Mouse (Mus musculus) kidney, adult 2 months (tissue): ENCODE data around the gene Hs6st1. TPM values are rescaled to one million over a fixed set of nuclear protein-coding genes. Genes with fewer than 3 reads are reported as not detected.

Experiments
- DNase-seq: peaks from one replicate; pipeline ENCODE4 v3.0.0; 2021
- H3K27ac ChIP-seq: fragments of 200-500 bp; 2 replicates; pipeline ENCODE4 v1.5.1; 2012; ENCODE audit warnings: low read depth, low read length, control low read depth, inconsistent platforms; ENCODE audit not compliant: insufficient read depth
- H3K27me3 ChIP-seq: fragments of 200-500 bp; replicated peaks from 2 replicates; pipeline ENCODE4 v1.6.1; 2012; ENCODE audit warnings: mild to moderate bottlenecking, moderate library complexity, low read length, inconsistent platforms; ENCODE audit not compliant: control insufficient read depth, insufficient read depth
- H3K36me3 ChIP-seq: fragments of 200-500 bp; 2 replicates; pipeline ENCODE4 v1.6.1; 2012; ENCODE audit warnings: mild to moderate bottlenecking, moderate library complexity, low read length, inconsistent platforms; ENCODE audit not compliant: control insufficient read depth, insufficient read depth
- H3K4me1 ChIP-seq: fragments of 200-500 bp; 2 replicates; pipeline ENCODE4 v1.6.1; 2011; ENCODE audit warnings: low read length; ENCODE audit not compliant: control insufficient read depth, insufficient read depth
- H3K4me3 ChIP-seq: fragments of 200-500 bp; 2 replicates; pipeline ENCODE4 v1.5.1; 2011; ENCODE audit warnings: mild to moderate bottlenecking, low read depth, low read length, control low read depth; ENCODE audit not compliant: insufficient read depth
- CTCF ChIP-seq: fragments of 200-500 bp; conservative IDR thresholded peaks from 2 replicates; pipeline ENCODE4 v1.5.1; 2011; ENCODE audit warnings: low read depth, mild to moderate bottlenecking, control low read depth, low read length, moderate library complexity, mixed read lengths; ENCODE audit not compliant: insufficient read depth, insufficient read length
- POLR2A ChIP-seq: fragments of 200-500 bp; IDR thresholded peaks from one replicate; pipeline ENCODE4 v1.6.1; 2011; ENCODE audit warnings: low read depth, low read length, control low read depth
- WGBS: fragments of 180-500 bp; shearing (Covaris S2); methylation state at CpG from one replicate; pipeline ENCODE4 v1.1.7; 2018; 5-methylcytosine and 5-hydroxymethylcytosine counted together
- polyA plus RNA-seq: library from polyadenylated mRNA; depleted of rRNA; stranded (reverse); fragments of >200 nt; gene quantifications from 2 replicates; pipeline ENCODE4 v1.2.3, GENCODE M21; 2012

The Hs6st1 gene
- polyA plus RNA-seq, 1 experiment: 123 TPM

DNA sequence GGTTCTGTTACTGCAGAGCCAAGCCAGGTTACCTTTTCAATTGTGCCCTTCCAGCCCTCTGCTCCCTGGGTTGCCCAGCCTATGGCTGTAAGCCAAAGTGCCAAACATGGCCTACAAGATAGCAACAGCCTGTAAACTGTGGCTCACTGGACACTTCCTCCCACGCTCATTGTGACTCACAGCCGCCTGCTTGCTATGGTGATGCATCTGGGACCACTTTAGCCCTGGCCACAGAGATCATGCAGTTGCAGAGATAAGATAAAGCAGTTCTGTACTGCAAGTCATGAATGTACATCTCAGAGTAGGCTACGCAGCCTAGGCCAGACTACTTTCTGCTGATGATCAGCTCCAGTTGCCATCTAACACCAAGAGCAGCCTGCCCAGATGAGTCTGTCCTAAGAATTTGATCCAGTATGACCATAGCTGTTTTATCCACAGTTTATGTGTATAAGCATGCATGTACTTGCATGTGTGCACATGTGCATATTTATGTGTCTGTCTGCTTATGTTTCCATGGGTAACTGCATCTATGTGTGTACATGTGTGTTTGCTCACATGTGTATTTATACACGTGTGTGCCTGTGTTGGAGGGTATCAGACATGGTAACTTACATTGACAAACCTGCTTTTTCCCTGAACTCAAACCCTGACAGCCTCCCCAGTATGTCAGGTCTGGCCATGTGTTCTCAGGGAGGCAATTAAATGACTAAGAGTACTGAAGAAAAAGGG is 62.3 kb downstream of the Hs6st1 start:
- TF ChIP-seq CTCF (no peak), POLR2A (no peak)
- no peaks in the 10 kb centered on the region for H3K27me3 ChIP-seq
- no peak for DNase-seq
- H3K4me1 ChIP-seq: peaks cover 2% of the 10 kb centered on the region; the same call in 1 of the 2 replicates
- no peak overlapping the region for H3K4me3 ChIP-seq
- H3K36me3 ChIP-seq: no peaks in the 10 kb centered on the region
- H3K27ac ChIP-seq: no peak overlapping the region
- WGBS: 88% methylated on average over 4 of the region's 4 CpGs

DNA sequence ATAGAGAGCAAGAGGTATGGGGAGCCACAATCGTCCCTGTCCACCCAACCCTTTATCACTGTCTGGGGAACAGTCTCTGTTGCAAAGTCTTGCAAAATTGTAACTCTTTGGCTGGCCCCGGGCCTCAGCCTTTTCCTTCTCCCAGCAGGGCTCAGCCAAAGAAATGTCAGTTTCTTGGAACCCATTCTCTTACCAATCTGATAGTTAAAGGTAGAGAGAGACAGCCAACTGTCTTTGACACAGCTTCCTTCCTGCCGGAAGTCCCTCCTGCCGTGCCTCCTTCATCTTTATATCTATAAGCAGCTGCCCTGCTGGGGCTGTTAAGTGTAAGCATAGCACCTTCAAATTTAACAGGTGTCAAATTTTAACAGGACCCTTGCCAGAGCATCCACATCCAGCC is 63.0 kb downstream of the Hs6st1 start:
- Histone ChIP-seq H3K27me3 (no peaks in the 10 kb centered on the region), H3K27ac (no peak overlapping the region), H3K36me3 (no peaks in the 10 kb centered on the region), H3K4me3 (no peak overlapping the region), H3K4me1 (peaks cover 2% of the 10 kb centered on the region; the same call in 1 of the 2 replicates)
- TF ChIP-seq CTCF: no peak
- TF ChIP-seq POLR2A: no peak
- DNase-seq: peak; percentile 35
- WGBS: 73% methylated on average over 4 of the region's 4 CpGs

DNA sequence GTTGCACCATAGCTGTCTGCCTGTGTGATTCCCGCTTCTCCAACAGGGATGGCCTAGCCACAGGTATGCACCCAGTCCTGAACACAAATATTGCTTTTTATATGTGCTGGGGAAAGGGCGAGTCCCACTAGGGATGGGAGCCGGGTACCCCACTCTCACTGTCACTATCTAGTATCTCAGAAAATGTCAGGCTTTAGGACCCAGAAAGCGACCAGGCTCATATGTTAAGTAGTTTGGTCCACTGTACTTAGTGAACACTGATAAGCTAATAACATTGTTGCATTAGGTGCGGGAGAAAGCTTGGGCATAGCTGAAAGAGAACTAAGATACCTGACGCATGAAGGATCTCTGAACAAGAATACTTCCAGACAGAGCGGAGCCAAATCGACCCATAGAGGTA is 63.6 kb downstream of the Hs6st1 start:
- Histone ChIP-seq H3K27ac (no peak overlapping the region), H3K4me1 (peaks cover 2% of the 10 kb centered on the region; the same call in 1 of the 2 replicates)

DNA sequence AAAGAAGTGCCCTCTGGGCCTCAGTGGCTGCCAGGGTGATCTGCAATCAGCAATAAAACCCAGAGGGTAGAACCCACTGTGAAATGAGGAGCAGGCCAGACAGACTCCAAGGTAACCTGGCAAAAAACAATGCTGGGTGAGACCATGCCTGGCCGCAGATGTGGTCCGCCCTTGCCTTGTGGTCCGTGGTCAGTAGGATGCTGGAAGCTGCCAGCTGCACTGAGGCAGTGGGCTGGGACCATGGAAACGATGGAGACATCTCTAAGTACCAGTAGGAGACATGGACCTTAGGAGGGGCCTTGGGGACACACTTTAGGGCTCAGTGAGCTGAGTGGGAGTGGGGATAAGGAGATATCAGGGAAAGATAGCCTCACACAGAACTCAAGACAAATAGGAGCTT is 64.0 kb downstream of the Hs6st1 start:
- H3K4me3 ChIP-seq: no peak overlapping the region
- DNase-seq: no peak
- TF ChIP-seq CTCF (no peak), POLR2A (no peak)
- WGBS: 75% methylated on average over 4 of the region's 4 CpGs
- no peak overlapping the region for H3K27ac ChIP-seq
- no peaks in the 10 kb centered on the region for H3K36me3 ChIP-seq
- H3K27me3 ChIP-seq: no peaks in the 10 kb centered on the region
- H3K4me1 ChIP-seq: peaks cover 2% of the 10 kb centered on the region; the same call in 1 of the 2 replicates

More for the DNA sequence above, 63.6 kb downstream of the Hs6st1 start:
- Histone ChIP-seq H3K27me3 (no peaks in the 10 kb centered on the region), H3K36me3 (no peaks in the 10 kb centered on the region), H3K4me3 (no peak overlapping the region)
- no peak for DNase-seq
- TF ChIP-seq POLR2A (no peak), CTCF (no peak)
- WGBS: 77% methylated on average over 8 of the region's 8 CpGs

DNA sequence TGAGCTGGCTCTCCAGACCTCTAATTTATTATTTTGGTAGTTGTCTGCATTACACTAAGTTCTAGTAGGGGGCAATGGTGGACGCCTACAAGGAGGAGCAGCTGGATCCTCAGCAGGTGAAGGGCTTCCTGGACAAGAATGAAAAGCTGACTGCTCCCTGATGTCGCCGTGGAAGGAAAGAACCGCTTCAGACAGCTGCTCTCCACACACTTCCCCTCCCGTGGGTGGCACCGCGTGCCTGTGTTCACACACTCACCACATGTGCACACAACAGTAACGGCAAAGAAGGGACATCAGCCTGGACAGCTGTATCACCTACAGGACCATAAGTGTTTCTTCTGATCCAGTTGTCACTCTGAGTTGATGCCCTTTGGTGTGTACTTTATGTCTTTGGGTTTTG is 64.8 kb downstream of the Hs6st1 start:
- DNase-seq: no peak
- Histone ChIP-seq H3K27ac (no peak overlapping the region), H3K36me3 (no peaks in the 10 kb centered on the region), H3K4me3 (no peak overlapping the region), H3K27me3 (no peaks in the 10 kb centered on the region), H3K4me1 (peaks cover 2% of the 10 kb centered on the region; the same call in 1 of the 2 replicates)
- WGBS: 72% methylated on average over 8 of the region's 8 CpGs
- TF ChIP-seq POLR2A: no peak
- TF ChIP-seq CTCF: no peak

DNA sequence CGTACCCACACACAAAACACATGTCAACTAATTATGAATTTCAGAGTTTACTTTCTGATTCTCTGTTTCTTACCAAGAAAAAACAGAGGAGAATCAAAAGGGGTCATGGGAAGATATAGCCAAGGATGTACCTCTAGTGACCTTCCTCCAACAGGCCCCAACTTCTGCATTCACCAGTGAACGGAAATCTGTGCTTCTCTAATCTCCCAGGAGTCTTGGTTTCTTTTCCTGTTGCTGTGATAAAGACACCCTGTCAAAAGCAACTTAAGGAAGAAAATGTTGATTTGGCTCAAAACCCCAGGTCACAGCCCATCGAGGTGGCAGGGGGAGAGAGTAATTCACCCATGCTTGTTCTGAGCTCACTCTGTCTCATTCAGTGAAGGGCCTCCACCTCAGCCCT is 65.4 kb downstream of the Hs6st1 start:
- Histone ChIP-seq H3K36me3 (no peaks in the 10 kb centered on the region), H3K4me3 (no peak overlapping the region), H3K27ac (no peak overlapping the region), H3K27me3 (no peaks in the 10 kb centered on the region), H3K4me1 (peaks cover 2% of the 10 kb centered on the region; the same call in 1 of the 2 replicates)
- 60% methylated on average over 3 of the region's 3 CpGs for WGBS
- DNase-seq: peak; percentile 23
- no peak for TF ChIP-seq POLR2A
- no peak for TF ChIP-seq CTCF

DNA sequence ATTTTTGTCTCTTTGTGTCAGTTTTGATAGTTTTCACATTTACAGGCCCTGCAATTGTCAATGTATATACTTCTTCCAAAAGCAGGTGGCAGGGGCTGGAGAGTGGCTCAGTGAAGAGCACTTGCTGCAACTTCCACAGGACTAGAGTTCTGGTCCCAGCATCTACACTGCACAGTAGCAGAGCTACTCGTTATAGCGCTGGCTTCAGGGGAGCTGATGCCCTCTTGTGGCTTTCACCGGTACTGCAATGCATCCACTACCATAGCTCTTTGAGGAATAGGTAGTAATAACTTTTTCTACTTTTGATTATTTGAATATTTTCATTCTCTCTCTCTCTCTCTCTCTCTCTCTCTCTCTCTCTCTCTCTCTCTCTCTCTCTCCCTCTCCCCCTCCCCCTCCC is 66.4 kb downstream of the Hs6st1 start:
- Histone ChIP-seq H3K27ac (no peak overlapping the region), H3K4me3 (no peak overlapping the region), H3K4me1 (no peaks in the 10 kb centered on the region), H3K36me3 (no peaks in the 10 kb centered on the region), H3K27me3 (no peaks in the 10 kb centered on the region)
- 3% methylated on average over 3 of the region's 3 CpGs for WGBS
- no peak for TF ChIP-seq POLR2A
- peak; percentile 98 for TF ChIP-seq CTCF
- DNase-seq: peak; percentile 83
